In genomic region chr9:121847842-121848241, GRCm38 (mm10) we compare ENCODE assay signal across 29 mouse cellular contexts. TPM values are rescaled to one million over a fixed set of nuclear protein-coding genes. Genes with fewer than 3 reads are reported as not detected.
DNase-seq lines count a peak whose midpoint lies in the region; ATAC-seq and TF ChIP-seq lines count a peak whose summit lies in the region.
"Had no signal": no experiment of that assay in that cellular context is flagged by ENCODE, and none has a peak within 500 bp of the region (broad histone marks: within the 10 kb centered on the region; RNA-seq: fewer than 3 reads in every experiment).

No protein-coding gene starts in this region.

- H3K4me2 ChIP-seq in liver, embryonic 16.5 days (ENCODE audit: low read depth, low read length), result no peak overlapping the region
- H3K4me2 ChIP-seq: heart, embryonic 11.5 days; hindbrain, embryonic 12.5 days; liver, embryonic 15.5 days; neural tube, embryonic 12.5 days had no signal

- no peaks in the 10 kb centered on the region for H3K9me3 ChIP-seq in MEL (replicated peaks; ENCODE audit: insufficient read depth, low read length)
- no peaks in the 10 kb centered on the region for H3K9me3 ChIP-seq in liver, embryonic 16.5 days (replicated peaks; ENCODE audit: control insufficient read depth, low read length)
- H3K9me3 ChIP-seq: hindbrain, embryonic 12.5 days; liver, embryonic 15.5 days; neural tube, embryonic 12.5 days had no signal

- TF ChIP-seq EP300 in MEL (IDR thresholded peaks at IDR 0.05; ENCODE audit: low read depth in 1 of 2, low read length in 2 of 2), result no peak

- peak; percentile 39; the same call in 1 of the 2 replicates for ATAC-seq in liver, embryonic 16.5 days (ENCODE audit: low read depth)
- ATAC-seq: forebrain, embryonic 14.5 days; hindbrain, postnatal 0 days; intestine, embryonic 16.5 days had no signal

- no peak overlapping the region for H3K4me3 ChIP-seq in MEL (ENCODE audit: control insufficient read depth in 1 of 2, insufficient read depth in 1 of 2, low read depth in 2 of 2, low read length in 2 of 2)
- H3K4me3 ChIP-seq in liver, adult 2 months (ENCODE audit: insufficient read depth, low read depth, low read length), result no peak overlapping the region
- H3K4me3 ChIP-seq in liver, embryonic 16.5 days (ENCODE audit: low read depth, low read length), result no peak overlapping the region
- no peak overlapping the region for H3K4me3 ChIP-seq in thymus, adult 2 months (ENCODE audit: control insufficient read depth, insufficient read depth, low read length)
- H3K4me3 ChIP-seq: hindbrain, embryonic 12.5 days; liver, embryonic 15.5 days; myocyte; neural tube, embryonic 12.5 days had no signal

- TF ChIP-seq POLR2A in MEL (IDR thresholded peaks at IDR 0.05; ENCODE audit: control insufficient read depth in 1 of 2, insufficient read depth in 1 of 2, low read depth in 1 of 2, low read length in 2 of 2, poor library complexity in 1 of 2), result no peak
- no peak for TF ChIP-seq POLR2A in liver, adult 2 months (IDR thresholded peaks at IDR 0.05; ENCODE audit: extremely low read depth, insufficient read depth, low read length)
- no peak for TF ChIP-seq POLR2A in thymus, adult 2 months (IDR thresholded peaks at IDR 0.05; ENCODE audit: control insufficient read depth, extremely low read depth, insufficient read depth, low read length, poor library complexity)

- WGBS in liver, adult 2 months, result 82% methylated on average over 5 of the region's 5 CpGs
- WGBS in liver, embryonic 16.5 days (ENCODE audit: insufficient replicate concordance), result 52% methylated on average over 5 of the region's 5 CpGs
- 88% methylated on average over 5 of the region's 5 CpGs for WGBS in thymus, adult 2 months

- no peaks in the 10 kb centered on the region for H3K4me1 ChIP-seq in MEL (ENCODE audit: control insufficient read depth in 1 of 2, insufficient read depth in 2 of 2, low read length in 2 of 2)
- H3K4me1 ChIP-seq in liver, adult 2 months (ENCODE audit: control insufficient read depth, insufficient read depth, low read length), result no peaks in the 10 kb centered on the region
- no peaks in the 10 kb centered on the region; the same call in 1 of the 2 replicates for H3K4me1 ChIP-seq in liver, embryonic 16.5 days (ENCODE audit: control insufficient read depth, low read depth, low read length)
- no peaks in the 10 kb centered on the region; the same call in 1 of the 2 replicates for H3K4me1 ChIP-seq in thymus, adult 2 months (replicated peaks; ENCODE audit: control insufficient read depth, insufficient read depth, low read length)
- H3K4me1 ChIP-seq: hindbrain, embryonic 12.5 days; neural tube, embryonic 12.5 days had no signal

- peaks cover 0 to 12% of the 10 kb centered on the region in 2 experiments; a peak in 3 of 4 replicates for H3K36me3 ChIP-seq in MEL (ENCODE audit: control insufficient read depth in 1 of 2, insufficient read depth in 2 of 2, low read length in 2 of 2)
- H3K36me3 ChIP-seq in liver, adult 2 months (ENCODE audit: control insufficient read depth, insufficient read depth, low read length), result peaks cover 31% of the 10 kb centered on the region
- peaks cover 11% of the 10 kb centered on the region for H3K36me3 ChIP-seq in liver, embryonic 16.5 days (ENCODE audit: control insufficient read depth, insufficient read depth)
- peaks cover 4% of the 10 kb centered on the region; the same call in 1 of the 2 replicates for H3K36me3 ChIP-seq in thymus, adult 2 months (ENCODE audit: control insufficient read depth, insufficient read depth, low read length)

- no peaks in the 10 kb centered on the region for H3K27me3 ChIP-seq in MEL (ENCODE audit: control insufficient read depth in 1 of 2, insufficient read depth in 2 of 2, low read length in 2 of 2)
- H3K27me3 ChIP-seq in liver, adult 2 months (ENCODE audit: control insufficient read depth, insufficient read depth, low read length), result no peaks in the 10 kb centered on the region
- H3K27me3 ChIP-seq in liver, embryonic 16.5 days (ENCODE audit: control insufficient read depth, insufficient read depth, low read depth, low read length), result no peaks in the 10 kb centered on the region
- H3K27me3 ChIP-seq in thymus, adult 2 months (ENCODE audit: control insufficient read depth, insufficient read depth, low read length), result no peaks in the 10 kb centered on the region
- H3K27me3 ChIP-seq: hindbrain, embryonic 12.5 days; liver, embryonic 15.5 days; neural tube, embryonic 12.5 days had no signal

- TF ChIP-seq CTCF in MEL (IDR thresholded peaks at IDR 0.05 in 2 of 3, conservative IDR thresholded peaks at IDR 0.05 in 1 of 3; ENCODE audit: control insufficient read depth in 1 of 3, insufficient read depth in 1 of 3, low read depth in 2 of 3, low read length in 3 of 3, poor library complexity in 1 of 3, severe bottlenecking in 1 of 3), result no peak
- no peak for TF ChIP-seq CTCF in liver, adult 2 months (IDR thresholded peaks at IDR 0.05; ENCODE audit: low read depth, low read length)
- TF ChIP-seq CTCF in thymus, adult 2 months (IDR thresholded peaks at IDR 0.05; ENCODE audit: borderline replicate concordance, control insufficient read depth, extremely low read depth, insufficient read depth, low read length, poor library complexity), result no peak

- no peak for TF ChIP-seq RAD21 in MEL (IDR thresholded peaks at IDR 0.05; ENCODE audit: low read depth, low read length)

- DNase-seq in 416B (ENCODE audit: low read depth), result peak; percentile 32
- peak; percentile 37 for DNase-seq in MEL (ENCODE audit: low read depth, low spot score)
- peak; percentile 24 for DNase-seq in liver, adult 2 months (ENCODE audit: extremely low read depth, low read depth, low spot score)
- no peak for DNase-seq in cerebellum, postnatal 36 days
- DNase-seq in left cerebral cortex, adult 8-10 months (ENCODE audit: low spot score in 2 of 2), result no peak
- no peak for DNase-seq in frontal cortex, adult 2 months (ENCODE audit: extremely low spot score in 1 of 2, low spot score in 1 of 2)
- DNase-seq in thymus, adult 2 months, result no peak
- DNase-seq: adrenal gland, adult 8-10 months; B cell, adult 2 months; cerebellum, adult 9-11 months; gastrocnemius, postnatal 10 days; heart, postnatal 36 days; kidney, postnatal 14 days; layer of hippocampus, adult 9-11 months; lung, postnatal 4 days; right cerebral cortex, postnatal 4 days; thymus, postnatal 4 days had no signal

- H3K9ac ChIP-seq in MEL (ENCODE audit: control insufficient read depth, low read depth, low read length, poor library complexity, severe bottlenecking), result no peak overlapping the region
- H3K9ac ChIP-seq in liver, adult 2 months (ENCODE audit: low read depth, low read length), result no peak overlapping the region
- no peak overlapping the region for H3K9ac ChIP-seq in liver, embryonic 16.5 days (ENCODE audit: low read depth, low read length)
- H3K9ac ChIP-seq: hindbrain, embryonic 12.5 days; liver, embryonic 15.5 days; neural tube, embryonic 12.5 days had no signal

- 0 out of 2 replicates have a peak, but pooled peaks cover 1% of the 10 kb centered on the region for H3K79me2 ChIP-seq in MEL (ENCODE audit: control insufficient read depth, insufficient read depth, low read length, poor library complexity)
- no peaks in the 10 kb centered on the region for H3K79me2 ChIP-seq in liver, adult 2 months (ENCODE audit: control insufficient read depth, insufficient read depth, low read length)

- no peak overlapping the region for H3K27ac ChIP-seq in MEL (ENCODE audit: control insufficient read depth, low read depth, low read length)
- H3K27ac ChIP-seq in liver, adult 2 months (replicated peaks; ENCODE audit: insufficient read depth, low read depth, low read length), result no peak overlapping the region
- H3K27ac ChIP-seq in liver, embryonic 16.5 days (ENCODE audit: low read length), result no peak overlapping the region
- no peak overlapping the region for H3K27ac ChIP-seq in thymus, adult 2 months (ENCODE audit: control insufficient read depth, insufficient read depth, low read length)
- H3K27ac ChIP-seq: hindbrain, embryonic 12.5 days; hindbrain, postnatal 0 days; liver, embryonic 15.5 days; neural tube, embryonic 12.5 days had no signal

RNA-seq across cellular contexts. Expression of gene Ccdc13, which starts 8.6 kb away (rescaled TPM):
- total RNA-seq in MEL (2012; rRNA removed), result not detected in 2 replicates
- not detected for polyA plus RNA-seq in MEL (2012; ENCODE audit: insufficient read depth in 1 of 2, insufficient read length in 2 of 2, low read depth in 1 of 2, low replicate concordance in 2 of 2, missing spikeins in 1 of 2)
- total RNA-seq in liver, adult 2 months (2014; rRNA removed), result not detected in 2 replicates
- polyA plus RNA-seq in liver, adult 2 months (2012; rRNA removed), result not detected in 2 replicates
- 0.07 TPM in 1 of 2 replicates, not detected in the other for polyA plus RNA-seq in liver, embryonic 16.5 days (2015; fragmentation: Nextera tagmentation; extraction: Ambion mirVana)
- 1 to 10 TPM; 6.1 to 7.6 (median 6.5) TPM for total RNA-seq in left cerebral cortex, adult 8-10 months (2022)
- polyA plus RNA-seq in frontal cortex, adult 2 months (2012; rRNA removed), result 12.1 and 12.6 TPM in 2 replicates
- 0.18 and 0.34 TPM in 2 replicates for polyA plus RNA-seq in thymus, adult 2 months (2012; rRNA removed)
- total RNA-seq: heart, postnatal 36 days had no signal
- polyA plus RNA-seq: liver, embryonic 15.5 days; spleen, adult 2 months had no signal

RNA-seq across cellular contexts. Expression of gene Higd1a, which starts 10.3 kb away (rescaled TPM):
- 142 and 248 TPM in 2 replicates for total RNA-seq in MEL (2012; rRNA removed)
- 100 to 1,000 TPM in 1 of 2 experiments, not detected in 1; 177 TPM for polyA plus RNA-seq in MEL (2012; ENCODE audit: insufficient read depth in 1 of 2, insufficient read length in 2 of 2, low read depth in 1 of 2, low replicate concordance in 2 of 2, missing spikeins in 1 of 2)
- total RNA-seq in liver, adult 2 months (2014; rRNA removed), result 45.6 and 65.6 TPM in 2 replicates
- 14.7 and 20.2 TPM in 2 replicates for polyA plus RNA-seq in liver, adult 2 months (2012; rRNA removed)
- 114 and 136 TPM in 2 replicates for polyA plus RNA-seq in liver, embryonic 16.5 days (2015; fragmentation: Nextera tagmentation; extraction: Ambion mirVana)
- 100 to 1,000 TPM in 1 of 4 experiments, 10 to 100 TPM in 3; 86.5 to 102 (median 89.7) TPM for total RNA-seq in left cerebral cortex, adult 8-10 months (2022)
- 82.0 and 93.0 TPM in 2 replicates for polyA plus RNA-seq in frontal cortex, adult 2 months (2012; rRNA removed)
- polyA plus RNA-seq in thymus, adult 2 months (2012; rRNA removed), result 9.1 and 17.6 TPM in 2 replicates

RNA-seq across cellular contexts. Expression of gene Ackr2, which starts 50.3 kb away (rescaled TPM):
- total RNA-seq in MEL (2012; rRNA removed), result not detected in 2 replicates
- polyA plus RNA-seq in MEL (2012; ENCODE audit: insufficient read depth in 1 of 2, insufficient read length in 2 of 2, low read depth in 1 of 2, low replicate concordance in 2 of 2, missing spikeins in 1 of 2), result not detected
- total RNA-seq in liver, adult 2 months (2014; rRNA removed), result 1.6 and 2.3 TPM in 2 replicates
- 1.4 and 2.4 TPM in 2 replicates for polyA plus RNA-seq in liver, adult 2 months (2012; rRNA removed)
- 0.43 and 0.72 TPM in 2 replicates for polyA plus RNA-seq in liver, embryonic 16.5 days (2015; fragmentation: Nextera tagmentation; extraction: Ambion mirVana)
- total RNA-seq in left cerebral cortex, adult 8-10 months (2022), result 10 to 100 TPM in 1 of 4 experiments, 1 to 10 TPM in 3; 4.5 to 11.2 (median 5.5) TPM
- polyA plus RNA-seq in frontal cortex, adult 2 months (2012; rRNA removed), result 2.6 and 3.3 TPM in 2 replicates
- polyA plus RNA-seq in thymus, adult 2 months (2012; rRNA removed), result 0.99 and 1.0 TPM in 2 replicates
- polyA plus RNA-seq: heart, embryonic 11.5 days had no signal

RNA-seq across cellular contexts. Expression of gene Hhatl, which starts 55.5 kb away (rescaled TPM):
- not detected in 2 replicates for total RNA-seq in MEL (2012; rRNA removed)
- not detected for polyA plus RNA-seq in MEL (2012; ENCODE audit: insufficient read depth in 1 of 2, insufficient read length in 2 of 2, low read depth in 1 of 2, low replicate concordance in 2 of 2, missing spikeins in 1 of 2)
- total RNA-seq in liver, adult 2 months (2014; rRNA removed), result 0.07 TPM in 1 of 2 replicates, not detected in the other
- not detected in 2 replicates for polyA plus RNA-seq in liver, adult 2 months (2012; rRNA removed)
- 0.07 and 0.31 TPM in 2 replicates for polyA plus RNA-seq in liver, embryonic 16.5 days (2015; fragmentation: Nextera tagmentation; extraction: Ambion mirVana)
- 10 to 100 TPM; 18.6 to 24.6 (median 23.2) TPM for total RNA-seq in left cerebral cortex, adult 8-10 months (2022)
- 17.7 and 19.6 TPM in 2 replicates for polyA plus RNA-seq in frontal cortex, adult 2 months (2012; rRNA removed)
- polyA plus RNA-seq in thymus, adult 2 months (2012; rRNA removed), result 1.1 and 12.5 TPM in 2 replicates
- polyA plus RNA-seq: forebrain, embryonic 14.5 days; kidney, embryonic 14.5 days; limb, embryonic 11.5 days; neural tube, embryonic 12.5 days had no signal

Comparison
In these comparisons a context has a peak if more than half of its experiments do, and no peak if none do; other contexts are left out.
1. DNase-seq: peak in 416B (single experiment), MEL (single experiment) and liver, adult 2 months (single experiment); none in cerebellum, postnatal 36 days (0 of 2), left cerebral cortex, adult 8-10 months (0 of 2), frontal cortex, adult 2 months (0 of 2) and thymus, adult 2 months (single experiment).